Mouse (Mus musculus) brain, embryonic 14.5 days (tissue): ENCODE data around the gene Wnk1.

ENCODE experiments used
- CTCF ChIP-seq: fragments of 200-500 bp; IDR thresholded peaks from 2 replicates; pipeline ENCODE4 v1.5.1; 2012; ENCODE audit warnings: inconsistent platforms, mild to moderate bottlenecking, moderate library complexity, borderline replicate concordance; ENCODE audit not compliant: insufficient read depth, insufficient read length; ENCODE audit errors: extremely low read depth
- POLR2A ChIP-seq: fragments of 200-500 bp; IDR thresholded peaks from 2 replicates; pipeline ENCODE4 v1.6.1; 2012; ENCODE audit warnings: mild to moderate bottlenecking, inconsistent platforms, borderline replicate concordance; ENCODE audit not compliant: poor library complexity, insufficient read depth, insufficient read length, severe bottlenecking; ENCODE audit errors: extremely low read depth

- TF ChIP-seq POLR2A: no peak
- TF ChIP-seq CTCF: no peak
Observed at GRCm38 (mm10) chr6:120072630-120073029, 34.2 kb upstream of the Wnk1 start.
